Mouse (Mus musculus) heart, embryonic 10.5 days (tissue): ENCODE results near the gene Borcs5. TPM values are rescaled to one million over a fixed set of nuclear protein-coding genes. Genes with fewer than 3 reads are reported as not detected.
A peak's percentile ranks its signal among the peaks of the same experiment; 100 is the strongest.

ENCODE experiments used
- DNase-seq: peaks from one replicate; pipeline ENCODE4 v3.0.0-alpha.2; 2017; ENCODE audit warnings: low spot score
- H3K27ac ChIP-seq: fragments of 300-500 bp; sonication (generic); 2 replicates; pipeline ENCODE4 v1.5.1; 2016; ENCODE audit warnings: mild to moderate bottlenecking
- H3K27me3 ChIP-seq: fragments of 300-500 bp; sonication (generic); 2 replicates; pipeline ENCODE4 v1.6.1; 2016; ENCODE audit warnings: mild to moderate bottlenecking; ENCODE audit not compliant: poor library complexity, insufficient read depth, severe bottlenecking
- H3K36me3 ChIP-seq: fragments of 300-500 bp; sonication (generic); 2 replicates; pipeline ENCODE4 v1.6.1; 2016; ENCODE audit warnings: mild to moderate bottlenecking, moderate library complexity
- H3K4me1 ChIP-seq: fragments of 300-500 bp; sonication (generic); 2 replicates; pipeline ENCODE4 v1.6.1; 2016; ENCODE audit warnings: mild to moderate bottlenecking
- H3K4me3 ChIP-seq: fragments of 300-500 bp; sonication (generic); 2 replicates; pipeline ENCODE4 v1.5.1; 2016; ENCODE audit warnings: mild to moderate bottlenecking, moderate library complexity
- H3K9me3 ChIP-seq: fragments of 300-500 bp; sonication (generic); 2 replicates; pipeline ENCODE4 v1.6.1; 2016; ENCODE audit warnings: mild to moderate bottlenecking, moderate library complexity
- WGBS: fragments of 180-500 bp; shearing (Covaris S2); methylation state at CpG from one replicate; pipeline ENCODE4 v1.1.7; 2016; 5-methylcytosine and 5-hydroxymethylcytosine counted together
- polyA plus RNA-seq: library from polyadenylated mRNA; unstranded; fragments of >200 nt; fragmentation: Nextera tagmentation; extraction: Ambion mirVana; gene quantifications from 2 replicates; pipeline ENCODE4 v1.2.1, GENCODE M21; 2016

The Borcs5 gene
- polyA plus RNA-seq, 1 experiment from 2014 or later, result 16.2 TPM

DNA sequence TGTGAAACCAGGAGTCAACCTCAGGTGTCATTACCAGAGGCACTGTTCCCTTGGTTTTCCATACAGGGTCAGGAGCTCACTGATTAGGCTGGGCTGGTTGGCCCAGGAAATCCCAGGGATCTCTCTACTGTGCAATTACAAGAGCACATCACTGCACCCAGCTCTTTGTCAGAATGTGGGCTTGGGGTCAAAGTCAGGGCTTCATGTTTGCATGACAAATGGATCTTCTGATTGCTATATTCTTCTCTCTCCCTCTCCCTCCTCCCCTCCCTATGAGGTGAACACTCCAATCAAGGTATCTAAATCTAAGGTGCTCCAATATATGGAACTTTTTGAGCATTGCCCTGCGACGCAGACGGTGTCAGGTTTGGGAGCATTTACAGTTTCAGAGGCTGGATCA lies 55.7 kb downstream of the Borcs5 start:
- Histone ChIP-seq H3K36me3 (no peaks in the 10 kb centered on the region), H3K9me3 (no peaks in the 10 kb centered on the region), H3K27me3 (no peaks in the 10 kb centered on the region), H3K27ac (no peak overlapping the region), H3K4me3 (no peak overlapping the region), H3K4me1 (no peaks in the 10 kb centered on the region)
- DNase-seq, result no peak
- 91% methylated on average over 3 of the region's 3 CpGs for WGBS

DNA sequence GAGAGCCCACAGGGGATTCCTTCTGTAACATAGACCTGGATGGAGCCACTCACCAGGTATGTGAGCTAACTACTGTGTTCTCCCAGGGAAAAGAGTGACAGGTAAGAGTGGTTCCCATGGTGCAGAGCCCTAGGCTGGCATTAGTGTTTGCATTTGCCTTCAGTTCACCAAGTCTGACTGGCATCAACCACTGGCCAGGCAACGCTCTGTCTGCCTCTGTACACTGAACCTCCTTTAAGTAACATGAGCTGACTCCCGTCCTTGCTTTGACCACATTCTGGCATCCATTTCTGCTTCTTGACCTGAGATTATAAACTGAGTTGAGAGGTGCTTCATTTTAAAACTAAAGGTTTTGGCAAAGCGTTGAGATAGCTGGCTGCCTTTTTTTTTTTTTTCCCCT lies 56.3 kb downstream of the Borcs5 start:
- Histone ChIP-seq H3K27me3 (no peaks in the 10 kb centered on the region), H3K27ac (no peak overlapping the region), H3K36me3 (no peaks in the 10 kb centered on the region), H3K4me3 (no peak overlapping the region), H3K4me1 (no peaks in the 10 kb centered on the region), H3K9me3 (no peaks in the 10 kb centered on the region)
- DNase-seq, result no peak
- 87% methylated on average over 3 of the region's 3 CpGs for WGBS

DNA sequence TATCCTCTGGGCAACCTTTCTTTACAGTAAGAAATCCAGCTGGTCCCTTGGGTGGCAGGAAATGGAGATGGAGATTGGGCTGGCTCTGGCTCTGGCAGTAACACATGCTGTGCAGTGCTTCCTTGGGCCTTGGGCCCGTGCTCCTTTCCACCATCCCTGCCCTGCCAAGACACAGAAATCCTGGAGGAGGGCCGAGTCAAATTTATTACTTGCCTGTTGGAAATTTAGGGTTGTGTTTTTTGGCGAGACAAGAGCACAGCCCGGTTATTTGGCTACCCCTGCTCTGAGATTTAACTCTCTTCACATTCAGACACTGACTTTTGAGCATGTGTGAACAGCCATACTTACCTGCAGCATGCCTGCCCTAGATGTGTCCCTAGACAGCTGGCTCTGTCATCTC lies 56.8 kb downstream of the Borcs5 start:
- Histone ChIP-seq H3K9me3 (no peaks in the 10 kb centered on the region), H3K27me3 (no peaks in the 10 kb centered on the region), H3K36me3 (no peaks in the 10 kb centered on the region), H3K4me1 (no peaks in the 10 kb centered on the region), H3K4me3 (no peak overlapping the region), H3K27ac (no peak overlapping the region)
- DNase-seq, result no peak
- 82% methylated on average over 4 of the region's 4 CpGs for WGBS

DNA sequence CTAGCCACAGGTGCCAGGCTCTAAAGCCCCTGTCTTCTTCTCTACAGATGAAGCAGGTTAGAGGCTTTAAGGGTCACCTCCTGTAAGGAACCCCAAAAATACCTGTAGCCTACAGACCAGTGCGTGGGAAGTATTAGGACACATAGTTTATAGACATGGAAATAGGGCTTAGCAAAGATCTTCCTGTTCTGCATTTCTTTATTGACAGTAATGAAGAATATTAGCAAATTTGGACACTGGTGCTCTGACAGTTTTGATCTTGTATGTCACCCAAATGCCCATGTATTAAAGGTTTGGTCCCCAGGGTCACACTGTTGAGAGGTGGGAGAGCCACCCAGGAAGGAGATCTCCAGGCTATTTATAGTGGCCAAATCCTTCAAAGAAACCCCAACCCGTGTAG lies 57.2 kb downstream of the Borcs5 start:
- H3K27ac ChIP-seq, result no peak overlapping the region

DNA sequence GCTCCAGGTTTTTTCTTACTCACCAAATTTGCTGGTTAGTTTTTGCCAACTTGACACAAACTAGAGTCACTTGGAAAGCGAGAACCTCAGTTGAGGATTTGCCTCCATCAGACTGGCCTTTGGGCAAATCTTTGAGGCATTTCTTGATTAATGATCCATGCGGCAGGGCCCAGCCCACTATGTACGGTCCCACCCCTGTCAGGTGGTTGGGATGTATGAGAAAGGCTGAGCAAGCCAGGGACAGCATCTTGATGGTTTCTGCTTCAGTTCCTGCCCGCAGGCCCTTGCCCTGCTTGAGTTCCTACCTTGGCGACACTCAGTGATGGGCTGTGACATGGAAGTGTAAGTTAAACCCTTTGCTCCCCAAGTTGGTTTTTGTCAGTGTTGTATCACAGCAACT lies 58.9 kb downstream of the Borcs5 start:
- Histone ChIP-seq H3K4me3 (no peak overlapping the region), H3K27me3 (no peaks in the 10 kb centered on the region), H3K4me1 (no peaks in the 10 kb centered on the region), H3K27ac (no peak overlapping the region), H3K9me3 (no peaks in the 10 kb centered on the region), H3K36me3 (no peaks in the 10 kb centered on the region)
- DNase-seq, result no peak
- 91% methylated on average over 5 of the region's 5 CpGs for WGBS

More for the DNA sequence above, 57.2 kb downstream of the Borcs5 start:
- Histone ChIP-seq H3K36me3 (no peaks in the 10 kb centered on the region), H3K27me3 (no peaks in the 10 kb centered on the region), H3K4me1 (no peaks in the 10 kb centered on the region), H3K9me3 (no peaks in the 10 kb centered on the region), H3K4me3 (no peak overlapping the region)
- no peak for DNase-seq
- WGBS, result 60% methylated on average over 2 of the region's 2 CpGs

DNA sequence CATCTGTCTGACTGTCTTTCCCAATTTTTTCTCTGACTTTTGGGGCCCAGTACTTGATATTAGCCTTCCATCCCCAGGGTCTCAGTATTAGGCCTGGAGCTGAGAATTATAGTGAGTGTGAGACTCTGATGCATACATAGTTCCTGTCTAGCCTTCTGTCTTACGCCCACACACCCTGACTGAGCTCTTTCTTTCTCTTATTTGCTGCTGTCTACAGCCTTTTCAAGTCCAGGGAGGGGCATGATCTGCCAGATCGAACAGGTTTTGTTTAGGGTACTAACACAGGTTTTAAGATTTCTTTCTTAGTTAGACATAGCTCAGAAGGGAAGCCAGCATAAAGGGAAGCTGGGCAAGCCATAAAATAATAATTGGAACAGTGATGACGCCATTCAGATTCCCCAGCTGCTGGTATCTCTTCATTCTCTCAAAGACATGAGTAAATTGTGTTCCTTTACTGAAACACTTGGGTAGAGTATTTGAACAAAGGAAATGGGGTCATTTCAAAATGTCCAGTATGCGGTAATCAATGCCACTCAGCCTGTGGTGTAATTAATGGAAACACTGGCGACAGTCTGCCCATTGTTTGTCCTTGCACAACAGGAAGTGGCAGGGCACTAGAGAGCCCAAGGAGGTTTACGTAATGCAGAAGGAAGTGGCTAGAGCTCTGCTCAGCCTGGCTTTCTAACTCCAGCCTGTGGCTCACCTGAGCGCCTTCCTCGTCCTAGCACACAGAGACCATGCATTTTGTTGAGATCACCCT lies 61.3 kb downstream of the Borcs5 start:
- no peaks in the 10 kb centered on the region for H3K4me1 ChIP-seq
- H3K27me3 ChIP-seq, result no peaks in the 10 kb centered on the region
- no peak for DNase-seq
- H3K9me3 ChIP-seq, result no peaks in the 10 kb centered on the region
- H3K36me3 ChIP-seq, result no peaks in the 10 kb centered on the region
- WGBS, result 71% methylated on average over 8 of the region's 8 CpGs
- H3K4me3 ChIP-seq, result no peak overlapping the region
- peak overlapping the region; percentile 44; the same call in 1 of the 2 replicates for H3K27ac ChIP-seq

DNA sequence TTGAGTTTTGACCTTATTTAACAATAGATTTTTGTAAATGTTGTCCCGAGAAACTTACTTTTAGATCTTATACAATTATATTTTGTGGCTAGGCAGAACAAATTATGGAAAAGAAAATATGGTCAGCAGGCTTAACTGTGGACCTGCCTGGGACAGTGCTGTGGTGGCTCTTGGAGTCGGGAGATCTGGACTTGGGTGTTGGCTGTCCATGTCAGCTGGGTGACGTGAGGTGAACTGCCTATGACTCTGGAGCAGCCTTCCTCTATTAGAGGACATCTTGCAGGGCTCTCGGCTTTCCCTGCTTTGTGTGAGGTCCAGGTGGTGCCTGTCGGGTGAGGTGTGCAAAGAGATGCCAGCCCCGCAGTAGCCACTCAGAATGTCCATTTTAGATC lies 61.9 kb downstream of the Borcs5 start:
- H3K4me1 ChIP-seq, result no peaks in the 10 kb centered on the region
- no peaks in the 10 kb centered on the region for H3K9me3 ChIP-seq
- H3K36me3 ChIP-seq, result no peaks in the 10 kb centered on the region
- 79% methylated on average over 6 of the region's 6 CpGs for WGBS
- H3K27ac ChIP-seq, result no peak overlapping the region
- no peak for DNase-seq
- H3K4me3 ChIP-seq, result no peak overlapping the region
- no peaks in the 10 kb centered on the region for H3K27me3 ChIP-seq

DNA sequence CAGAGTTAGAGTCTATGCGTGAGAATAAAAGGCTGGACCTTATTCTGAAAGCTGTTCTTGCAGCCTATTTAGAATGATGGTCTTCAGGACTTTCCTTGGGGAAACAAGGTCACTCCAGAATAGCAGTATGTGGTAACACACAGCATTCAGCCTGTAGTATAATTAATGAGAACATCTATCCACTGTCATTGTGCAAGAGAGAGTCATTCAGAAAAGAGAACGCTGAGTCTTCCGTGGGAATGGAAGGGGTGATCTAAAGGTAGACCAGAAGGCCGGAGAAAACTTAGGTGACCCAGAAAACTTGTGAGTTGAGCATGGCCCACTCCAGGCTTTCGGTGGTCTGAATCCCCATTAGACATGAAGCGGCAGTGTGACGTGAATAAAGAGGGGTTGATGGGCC lies 62.9 kb downstream of the Borcs5 start:
- H3K4me3 ChIP-seq, result no peak overlapping the region
- H3K4me1 ChIP-seq, result no peaks in the 10 kb centered on the region
- DNase-seq, result no peak
- H3K27me3 ChIP-seq, result no peaks in the 10 kb centered on the region
- H3K27ac ChIP-seq, result no peak overlapping the region
- WGBS, result 94% methylated on average over 7 of the region's 7 CpGs
- H3K36me3 ChIP-seq, result no peaks in the 10 kb centered on the region
- H3K9me3 ChIP-seq, result no peaks in the 10 kb centered on the region

DNA sequence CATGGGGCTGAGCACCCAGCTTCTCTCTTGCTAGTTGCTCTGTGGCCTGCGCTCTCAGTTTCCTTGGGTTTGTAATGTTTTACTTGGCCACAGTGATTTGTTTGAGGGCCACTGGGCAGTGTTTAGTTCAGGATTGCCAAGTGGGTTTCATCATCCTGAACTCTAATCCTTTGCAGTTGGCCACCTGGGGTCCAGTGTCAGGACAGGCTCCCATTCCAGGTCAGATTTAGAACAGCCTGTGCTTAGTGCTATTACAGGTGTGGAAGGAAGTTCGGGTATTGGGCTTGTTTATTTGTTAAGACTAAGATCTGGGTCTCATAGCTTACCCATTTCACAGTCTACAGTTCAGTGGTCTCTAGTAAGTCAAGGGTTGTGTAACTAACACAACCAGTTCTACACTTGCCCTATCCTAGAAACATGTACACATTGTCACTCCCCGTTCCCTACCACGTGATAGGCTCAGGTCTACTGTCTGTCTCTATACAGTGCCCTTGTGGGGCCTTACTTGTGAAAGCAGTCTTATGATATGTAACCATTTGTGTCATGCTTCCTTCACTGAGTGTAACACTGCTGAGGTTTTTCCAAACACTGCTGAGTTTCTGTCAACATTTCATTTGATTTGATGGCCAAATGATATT lies 63.9 kb downstream of the Borcs5 start:
- Histone ChIP-seq H3K27me3 (no peaks in the 10 kb centered on the region), H3K27ac (no peak overlapping the region), H3K4me1 (no peaks in the 10 kb centered on the region), H3K36me3 (no peaks in the 10 kb centered on the region), H3K4me3 (no peak overlapping the region), H3K9me3 (no peaks in the 10 kb centered on the region)
- no peak for DNase-seq
- 85% methylated on average over 4 of the region's 4 CpGs for WGBS

DNA sequence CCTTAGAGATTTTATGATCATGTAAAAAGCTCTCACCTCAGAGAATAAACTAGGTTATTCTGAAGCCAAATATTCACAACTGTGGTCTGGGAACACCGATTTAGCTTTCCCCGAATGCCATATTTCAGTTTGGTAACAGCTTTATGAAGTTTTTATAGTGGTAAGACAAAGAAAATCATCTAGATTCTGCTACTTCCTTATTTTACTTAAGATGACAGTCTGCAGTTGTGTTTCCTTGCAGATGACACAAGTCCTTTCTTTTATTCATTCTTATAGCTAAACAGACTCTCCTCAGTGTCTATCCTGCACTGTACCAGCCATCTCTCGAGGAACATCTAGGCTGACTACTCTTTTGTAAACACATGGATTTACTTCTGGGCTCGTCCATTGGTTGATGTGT lies 67.2 kb downstream of the Borcs5 start:
- Histone ChIP-seq H3K4me3 (no peak overlapping the region), H3K36me3 (no peaks in the 10 kb centered on the region), H3K9me3 (no peaks in the 10 kb centered on the region), H3K27me3 (no peaks in the 10 kb centered on the region), H3K4me1 (peaks cover 17% of the 10 kb centered on the region), H3K27ac (no peak overlapping the region)
- 81% methylated on average over 4 of the region's 4 CpGs for WGBS
- DNase-seq, result no peak

DNA sequence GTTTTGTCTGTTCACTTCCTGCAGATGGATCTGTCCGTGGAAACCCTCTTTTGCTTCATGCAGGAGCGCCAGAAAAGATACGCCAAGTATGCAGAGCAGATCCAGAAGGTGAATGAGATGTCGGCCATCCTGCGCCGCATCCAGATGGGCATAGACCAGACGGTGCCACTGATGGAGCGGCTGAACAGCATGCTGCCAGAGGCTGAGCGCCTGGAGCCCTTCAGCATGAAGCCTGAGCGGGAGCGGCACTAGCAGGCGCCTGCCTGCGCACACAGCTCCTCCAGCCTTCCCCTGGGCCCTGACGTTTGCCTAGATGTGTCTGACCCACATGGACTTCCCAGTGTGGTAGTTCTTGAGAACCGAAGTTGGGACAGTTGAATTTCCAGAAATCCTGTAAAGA lies 70.7 kb downstream of the Borcs5 start:
- 82% methylated on average over 15 of the region's 15 CpGs for WGBS
- Histone ChIP-seq H3K4me1 (peaks cover 35% of the 10 kb centered on the region), H3K4me3 (no peak overlapping the region), H3K27me3 (no peaks in the 10 kb centered on the region), H3K27ac (0 out of 2 replicates have a peak overlapping the region, but pooled peaks have one; percentile 33), H3K36me3 (peaks cover 4% of the 10 kb centered on the region), H3K9me3 (no peaks in the 10 kb centered on the region)
- DNase-seq, result no peak

DNA sequence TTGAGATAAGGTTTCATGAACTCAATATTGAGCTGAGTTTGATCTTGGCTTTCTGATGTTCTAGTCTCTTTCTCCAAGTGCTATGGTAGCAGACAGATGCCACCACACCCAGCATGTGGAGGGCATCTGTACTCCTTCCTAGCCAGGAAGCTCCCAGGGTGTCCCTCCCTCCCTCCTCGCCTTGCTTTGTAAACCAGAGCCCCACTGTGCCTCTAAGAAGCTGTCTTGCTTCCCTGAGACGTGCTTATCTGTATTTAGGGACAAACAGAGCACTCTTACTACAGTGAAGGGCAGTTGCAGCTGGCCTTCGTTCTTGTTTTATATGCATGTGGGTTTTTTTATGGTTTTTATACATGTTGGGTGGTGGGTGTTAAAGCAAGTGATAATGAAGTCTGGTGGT lies 74.0 kb downstream of the Borcs5 start:
- no peak for DNase-seq
- Histone ChIP-seq H3K36me3 (peaks cover 16% of the 10 kb centered on the region), H3K9me3 (no peaks in the 10 kb centered on the region), H3K27ac (no peak overlapping the region), H3K4me3 (no peak overlapping the region), H3K27me3 (no peaks in the 10 kb centered on the region), H3K4me1 (peaks cover 57% of the 10 kb centered on the region)
- WGBS, result 28% methylated on average over 3 of the region's 3 CpGs

DNA sequence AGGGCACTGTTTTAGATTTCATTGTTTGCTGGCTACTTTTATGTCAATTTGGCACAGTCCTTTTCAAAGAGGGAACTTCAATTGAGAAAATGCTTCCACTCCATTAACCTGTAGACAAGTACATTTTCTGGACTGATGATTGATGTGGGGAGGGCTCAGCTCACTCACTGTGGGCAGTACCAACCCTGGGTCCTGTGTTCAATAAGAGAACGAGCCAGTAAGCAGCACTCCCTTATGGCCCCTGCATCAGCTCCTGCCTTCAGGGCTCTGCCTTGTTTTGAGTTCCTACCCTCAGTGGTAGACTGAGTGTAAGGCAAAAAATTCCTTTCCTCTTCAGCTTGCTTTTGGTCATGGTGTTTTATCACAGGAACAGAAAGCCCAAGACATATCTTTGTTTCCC lies 74.6 kb downstream of the Borcs5 start:
- H3K27me3 ChIP-seq, result no peaks in the 10 kb centered on the region
- 57% methylated on average over 1 of the region's 1 CpGs for WGBS
- H3K4me3 ChIP-seq, result no peak overlapping the region
- H3K9me3 ChIP-seq, result no peaks in the 10 kb centered on the region
- peaks cover 62% of the 10 kb centered on the region for H3K4me1 ChIP-seq
- DNase-seq, result no peak
- H3K27ac ChIP-seq, result no peak overlapping the region
- H3K36me3 ChIP-seq, result peaks cover 21% of the 10 kb centered on the region
